ENCODE assay signal across 21 mouse cellular contexts in the genomic region with DNA sequence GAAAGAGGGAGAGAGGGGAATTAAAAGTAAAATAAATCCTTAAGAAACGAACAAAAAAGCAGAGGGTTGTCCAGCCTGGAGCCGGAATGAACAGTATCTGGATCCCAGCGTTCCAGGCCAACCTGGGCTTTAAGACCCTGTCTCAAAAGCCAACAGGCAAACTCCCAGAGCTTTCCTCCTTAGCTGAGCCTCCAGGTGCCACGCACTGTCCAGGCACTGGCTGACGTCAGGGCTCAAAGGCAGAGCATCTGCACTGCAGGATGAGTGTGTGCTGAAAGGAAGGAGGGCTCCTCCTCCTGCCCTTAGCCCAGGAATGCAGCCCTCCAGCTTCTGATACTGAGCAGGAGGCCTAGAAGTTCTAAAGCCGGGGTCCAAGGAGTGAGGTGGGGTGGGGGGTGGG. TPM values are rescaled to one million over a fixed set of nuclear protein-coding genes. Genes with fewer than 3 reads are reported as not detected.
DNase-seq lines count a peak whose midpoint lies in the region; ATAC-seq lines count a peak whose summit lies in the region.
"Had no signal": no experiment of that assay in that cellular context is flagged by ENCODE, and none has a peak within 500 bp of the region (broad histone marks: within the 10 kb centered on the region; RNA-seq: fewer than 3 reads in every experiment).

No protein-coding gene starts in this region.

- peaks cover 81% of the 10 kb centered on the region for H3K4me1 ChIP-seq in hindbrain, embryonic 10.5 days (replicated peaks)
- peaks cover 20% of the 10 kb centered on the region for H3K4me1 ChIP-seq in hindbrain, embryonic 16.5 days (ENCODE audit: control insufficient read depth, insufficient read depth, low read depth, low read length)
- H3K4me1 ChIP-seq in neural tube, embryonic 12.5 days, result peaks cover 56% of the 10 kb centered on the region
- H3K4me1 ChIP-seq in embryonic facial prominence, embryonic 14.5 days (ENCODE audit: control insufficient read depth, insufficient read depth, low read length), result peaks cover 22% of the 10 kb centered on the region
- peaks cover 20% of the 10 kb centered on the region for H3K4me1 ChIP-seq in neural tube, embryonic 14.5 days (ENCODE audit: control insufficient read depth, insufficient read depth, low read length)

- peak overlapping the region; percentile 89 for H3K27ac ChIP-seq in hindbrain, embryonic 10.5 days
- no peak overlapping the region for H3K27ac ChIP-seq in hindbrain, embryonic 16.5 days (ENCODE audit: low read depth, low read length)
- H3K27ac ChIP-seq in neural tube, embryonic 12.5 days, result peak overlapping the region; percentile 55; the same call in 1 of the 2 replicates
- 0 out of 2 replicates have a peak overlapping the region, but pooled peaks have one; percentile 15 for H3K27ac ChIP-seq in embryonic facial prominence, embryonic 14.5 days (replicated peaks; ENCODE audit: low read depth, low read length)
- H3K27ac ChIP-seq in neural tube, embryonic 14.5 days (ENCODE audit: low read depth, low read length), result 0 out of 2 replicates have a peak overlapping the region, but pooled peaks have one; percentile 16
- H3K27ac ChIP-seq: forebrain, embryonic 13.5 days had no signal

- H3K27me3 ChIP-seq in hindbrain, embryonic 10.5 days (ENCODE audit: insufficient read depth, poor library complexity, severe bottlenecking), result peaks cover 37% of the 10 kb centered on the region
- H3K27me3 ChIP-seq in hindbrain, embryonic 16.5 days (replicated peaks; ENCODE audit: control insufficient read depth, insufficient read depth, low read length), result no peaks in the 10 kb centered on the region
- peaks cover 14% of the 10 kb centered on the region for H3K27me3 ChIP-seq in neural tube, embryonic 12.5 days (replicated peaks)
- no peaks in the 10 kb centered on the region for H3K27me3 ChIP-seq in embryonic facial prominence, embryonic 14.5 days (replicated peaks; ENCODE audit: control insufficient read depth, insufficient read depth, low read length)
- H3K27me3 ChIP-seq in neural tube, embryonic 14.5 days (ENCODE audit: control insufficient read depth, insufficient read depth, low read length), result no peaks in the 10 kb centered on the region

- no peak overlapping the region for H3K4me2 ChIP-seq in hindbrain, embryonic 16.5 days (ENCODE audit: low read length)
- H3K4me2 ChIP-seq in neural tube, embryonic 12.5 days (replicated peaks), result no peak overlapping the region
- no peak overlapping the region for H3K4me2 ChIP-seq in embryonic facial prominence, embryonic 14.5 days (ENCODE audit: low read depth, low read length)
- no peak overlapping the region for H3K4me2 ChIP-seq in neural tube, embryonic 14.5 days (ENCODE audit: low read depth, low read length)

- no peak overlapping the region for H3K9ac ChIP-seq in hindbrain, embryonic 16.5 days (ENCODE audit: low read depth, low read length)
- no peak overlapping the region for H3K9ac ChIP-seq in neural tube, embryonic 12.5 days
- no peak overlapping the region for H3K9ac ChIP-seq in embryonic facial prominence, embryonic 14.5 days (ENCODE audit: low read depth, low read length)
- H3K9ac ChIP-seq in neural tube, embryonic 14.5 days (replicated peaks; ENCODE audit: low read depth, low read length), result no peak overlapping the region
- H3K9ac ChIP-seq: forebrain, embryonic 13.5 days had no signal

- no peak overlapping the region for H3K4me3 ChIP-seq in hindbrain, embryonic 10.5 days
- no peak overlapping the region for H3K4me3 ChIP-seq in hindbrain, embryonic 16.5 days (ENCODE audit: low read length)
- no peak overlapping the region for H3K4me3 ChIP-seq in neural tube, embryonic 12.5 days
- no peak overlapping the region for H3K4me3 ChIP-seq in embryonic facial prominence, embryonic 14.5 days (ENCODE audit: low read depth, low read length)
- H3K4me3 ChIP-seq in neural tube, embryonic 14.5 days (ENCODE audit: low read depth, low read length), result no peak overlapping the region
- H3K4me3 ChIP-seq: forebrain, embryonic 13.5 days had no signal

- no peak for ATAC-seq in hindbrain, embryonic 16.5 days
- no peak for ATAC-seq in neural tube, embryonic 12.5 days (ENCODE audit: low FRiP score, low read depth)
- no peak for ATAC-seq in embryonic facial prominence, embryonic 14.5 days (ENCODE audit: low read depth)
- ATAC-seq in neural tube, embryonic 14.5 days (ENCODE audit: low read depth), result no peak
- ATAC-seq in erythroid progenitor cell, adult 5-6 weeks (replicated peaks; ENCODE audit: low FRiP score, poor library complexity, severe bottlenecking), result no peak

- DNase-seq in hindbrain, embryonic 10.5 days (ENCODE audit: low spot score), result no peak
- no peak for DNase-seq in neural tube, embryonic 10.5 days (ENCODE audit: extremely low spot score, low spot score)
- no peak for DNase-seq in embryonic facial prominence, embryonic 14.5 days (ENCODE audit: low spot score)
- no peak for DNase-seq in kidney, postnatal 36 days
- DNase-seq: cerebellum, adult 18-20 months; heart, postnatal 36 days; kidney, adult 18-20 months had no signal

- no peaks in the 10 kb centered on the region for H3K9me3 ChIP-seq in hindbrain, embryonic 10.5 days
- H3K9me3 ChIP-seq in hindbrain, embryonic 16.5 days (ENCODE audit: control insufficient read depth, low read length), result no peaks in the 10 kb centered on the region
- H3K9me3 ChIP-seq in neural tube, embryonic 12.5 days, result no peaks in the 10 kb centered on the region
- no peaks in the 10 kb centered on the region for H3K9me3 ChIP-seq in embryonic facial prominence, embryonic 14.5 days (ENCODE audit: control insufficient read depth, low read length)
- no peaks in the 10 kb centered on the region for H3K9me3 ChIP-seq in neural tube, embryonic 14.5 days (ENCODE audit: control insufficient read depth, low read length)
- H3K9me3 ChIP-seq: forebrain, embryonic 13.5 days had no signal

- 36% methylated on average over 6 of the region's 6 CpGs for WGBS in hindbrain, embryonic 10.5 days
- WGBS in hindbrain, embryonic 16.5 days, result 47% methylated on average over 6 of the region's 6 CpGs
- 35% methylated on average over 6 of the region's 6 CpGs for WGBS in neural tube, embryonic 12.5 days
- 32% methylated on average over 6 of the region's 6 CpGs for WGBS in embryonic facial prominence, embryonic 14.5 days
- 39% methylated on average over 6 of the region's 6 CpGs for WGBS in neural tube, embryonic 14.5 days

- no peaks in the 10 kb centered on the region for H3K36me3 ChIP-seq in hindbrain, embryonic 10.5 days
- H3K36me3 ChIP-seq in hindbrain, embryonic 16.5 days (ENCODE audit: control insufficient read depth, insufficient read depth, low read length), result no peaks in the 10 kb centered on the region
- no peaks in the 10 kb centered on the region for H3K36me3 ChIP-seq in neural tube, embryonic 12.5 days
- H3K36me3 ChIP-seq in embryonic facial prominence, embryonic 14.5 days (ENCODE audit: control insufficient read depth, insufficient read depth, low read length), result no peaks in the 10 kb centered on the region
- H3K36me3 ChIP-seq in neural tube, embryonic 14.5 days (ENCODE audit: control insufficient read depth, insufficient read depth, low read length), result no peaks in the 10 kb centered on the region

RNA-seq across cellular contexts. Expression of a gene that starts 15.6 kb away (rescaled TPM):
- 1.4 TPM in 2 replicates for polyA plus RNA-seq in hindbrain, embryonic 10.5 days (2016; fragmentation: Nextera tagmentation; extraction: Ambion mirVana)
- polyA plus RNA-seq in hindbrain, embryonic 16.5 days (2015; fragmentation: Nextera tagmentation; extraction: Ambion mirVana), result 0.06 and 0.09 TPM in 2 replicates
- polyA plus RNA-seq in neural tube, embryonic 12.5 days (2016; fragmentation: Nextera tagmentation; extraction: Ambion mirVana), result 0.55 and 0.84 TPM in 2 replicates
- polyA plus RNA-seq in embryonic facial prominence, embryonic 14.5 days (2014; fragmentation: Nextera tagmentation; extraction: Ambion mirVana), result 0.26 and 0.30 TPM in 2 replicates
- polyA plus RNA-seq in neural tube, embryonic 14.5 days (2014; fragmentation: Nextera tagmentation; extraction: Ambion mirVana), result 0.12 and 0.33 TPM in 2 replicates
- not detected in 2 replicates for total RNA-seq in erythroid progenitor cell, adult 5-6 weeks (2015; ENCODE audit: low replicate concordance)
- total RNA-seq in erythroid progenitor cell, adult 5-6 weeks (2017; ENCODE audit: low replicate concordance), result not detected in 2 replicates
- total RNA-seq: megakaryocyte-erythroid progenitor cell, adult 5-6 weeks had no signal
- polyA plus RNA-seq: forebrain, embryonic 13.5 days had no signal

RNA-seq across cellular contexts. Expression of a gene that starts 21.6 kb away (rescaled TPM):
- polyA plus RNA-seq in hindbrain, embryonic 10.5 days (2016; fragmentation: Nextera tagmentation; extraction: Ambion mirVana), result not detected in 2 replicates
- not detected in 2 replicates for polyA plus RNA-seq in hindbrain, embryonic 16.5 days (2015; fragmentation: Nextera tagmentation; extraction: Ambion mirVana)
- not detected in 2 replicates for polyA plus RNA-seq in neural tube, embryonic 12.5 days (2016; fragmentation: Nextera tagmentation; extraction: Ambion mirVana)
- polyA plus RNA-seq in embryonic facial prominence, embryonic 14.5 days (2014; fragmentation: Nextera tagmentation; extraction: Ambion mirVana), result not detected in 2 replicates
- 0.18 TPM in 1 of 2 replicates, not detected in the other for polyA plus RNA-seq in neural tube, embryonic 14.5 days (2014; fragmentation: Nextera tagmentation; extraction: Ambion mirVana)
- not detected in 2 replicates for total RNA-seq in erythroid progenitor cell, adult 5-6 weeks (2015; ENCODE audit: low replicate concordance)
- not detected in 2 replicates for total RNA-seq in erythroid progenitor cell, adult 5-6 weeks (2017; ENCODE audit: low replicate concordance)
- total RNA-seq: gastrocnemius, adult 8-10 months; heart, adult 8-10 months; heart, postnatal 36 days; liver, adult 2 months; megakaryocyte-erythroid progenitor cell, adult 5-6 weeks had no signal
- polyA plus RNA-seq: C2C12; cortical plate, adult 2 months; forebrain, embryonic 13.5 days; liver, adult 2 months; lung, embryonic 16.5 days; thymus, postnatal 0 days had no signal

RNA-seq across cellular contexts. Expression of a gene that starts 34.3 kb away (rescaled TPM):
- 8.7 and 10.8 TPM in 2 replicates for polyA plus RNA-seq in hindbrain, embryonic 10.5 days (2016; fragmentation: Nextera tagmentation; extraction: Ambion mirVana)
- 10.2 and 12.7 TPM in 2 replicates for polyA plus RNA-seq in hindbrain, embryonic 16.5 days (2015; fragmentation: Nextera tagmentation; extraction: Ambion mirVana)
- 8.3 and 10.2 TPM in 2 replicates for polyA plus RNA-seq in neural tube, embryonic 12.5 days (2016; fragmentation: Nextera tagmentation; extraction: Ambion mirVana)
- 11.5 and 13.5 TPM in 2 replicates for polyA plus RNA-seq in embryonic facial prominence, embryonic 14.5 days (2014; fragmentation: Nextera tagmentation; extraction: Ambion mirVana)
- 3.2 and 5.2 TPM in 2 replicates for polyA plus RNA-seq in neural tube, embryonic 14.5 days (2014; fragmentation: Nextera tagmentation; extraction: Ambion mirVana)
- 1.1 and 23.1 TPM in 2 replicates for total RNA-seq in erythroid progenitor cell, adult 5-6 weeks (2015; ENCODE audit: low replicate concordance)
- total RNA-seq in erythroid progenitor cell, adult 5-6 weeks (2017; ENCODE audit: low replicate concordance), result 0.08 and 1.3 TPM in 2 replicates

RNA-seq across cellular contexts. Expression of a gene that starts 46.8 kb away (rescaled TPM):
- polyA plus RNA-seq in hindbrain, embryonic 10.5 days (2016; fragmentation: Nextera tagmentation; extraction: Ambion mirVana), result not detected in 2 replicates
- polyA plus RNA-seq in hindbrain, embryonic 16.5 days (2015; fragmentation: Nextera tagmentation; extraction: Ambion mirVana), result not detected in 2 replicates
- polyA plus RNA-seq in neural tube, embryonic 12.5 days (2016; fragmentation: Nextera tagmentation; extraction: Ambion mirVana), result not detected in 2 replicates
- polyA plus RNA-seq in embryonic facial prominence, embryonic 14.5 days (2014; fragmentation: Nextera tagmentation; extraction: Ambion mirVana), result not detected in 2 replicates
- polyA plus RNA-seq in neural tube, embryonic 14.5 days (2014; fragmentation: Nextera tagmentation; extraction: Ambion mirVana), result not detected in 2 replicates
- not detected in 2 replicates for total RNA-seq in erythroid progenitor cell, adult 5-6 weeks (2015; ENCODE audit: low replicate concordance)
- total RNA-seq in erythroid progenitor cell, adult 5-6 weeks (2017; ENCODE audit: low replicate concordance), result not detected in 2 replicates
- total RNA-seq: gastrocnemius, adult 8-10 months; heart, postnatal 36 days; left cerebral cortex, adult 8-10 months; liver, adult 2 months; megakaryocyte-erythroid progenitor cell, adult 5-6 weeks had no signal
- polyA plus RNA-seq: C2C12; cortical plate, adult 2 months; forebrain, embryonic 13.5 days; liver, adult 2 months; lung, embryonic 16.5 days; thymus, postnatal 0 days had no signal
